Mouse (Mus musculus): ENCODE results near the gene Cacfd1. TPM values are rescaled to one million over a fixed set of nuclear protein-coding genes. Genes with fewer than 3 reads are reported as not detected.

Cacfd1 gene
- polyA plus RNA-seq, 1 experiment from 2014 or later = 115 TPM

- Histone ChIP-seq H3K4me1 (no peaks in the 10 kb centered on the region), H3K4me3 (no peak overlapping the region), H3K4me2 (no peak overlapping the region), H3K36me3 (ENCODE audit: poor library complexity, severe bottlenecking) (no peaks in the 10 kb centered on the region), H3K27me3 (no peaks in the 10 kb centered on the region), H3K9ac (no peak overlapping the region), H3K27ac (no peak overlapping the region), H3K9me3 (replicated peaks) (no peaks in the 10 kb centered on the region)
- WGBS = 94% methylated on average over 7 of the region's 7 CpGs
- no peak for ATAC-seq
Measured at GRCm38 (mm10) chr2:26997993-26998392, 11.7 kb upstream of the Cacfd1 start.

GRCm38 (mm10) chr2:27006255-27006654 lies 3.5 kb upstream of the Cacfd1 start:
- H3K9ac ChIP-seq = no peak overlapping the region
- H3K36me3 ChIP-seq (ENCODE audit: poor library complexity, severe bottlenecking) = no peaks in the 10 kb centered on the region
- H3K4me1 ChIP-seq = peaks cover 15% of the 10 kb centered on the region
- H3K27ac ChIP-seq = no peak overlapping the region
- 65% methylated on average over 4 of the region's 4 CpGs for WGBS
- ATAC-seq = no peak
- H3K4me3 ChIP-seq = no peak overlapping the region
- H3K9me3 ChIP-seq (replicated peaks) = no peaks in the 10 kb centered on the region
- no peaks in the 10 kb centered on the region for H3K27me3 ChIP-seq
- no peak overlapping the region for H3K4me2 ChIP-seq

GRCm38 (mm10) chr2:27007701-27008100 lies 2.0 kb upstream of the Cacfd1 start:
- no peaks in the 10 kb centered on the region for H3K9me3 ChIP-seq (replicated peaks)
- no peaks in the 10 kb centered on the region for H3K27me3 ChIP-seq
- WGBS = 79% methylated on average over 7 of the region's 7 CpGs
- H3K4me2 ChIP-seq = no peak overlapping the region
- H3K36me3 ChIP-seq (ENCODE audit: poor library complexity, severe bottlenecking) = no peaks in the 10 kb centered on the region
- H3K9ac ChIP-seq = no peak overlapping the region
- H3K4me3 ChIP-seq = no peak overlapping the region
- H3K4me1 ChIP-seq = peaks cover 23% of the 10 kb centered on the region
- no peak overlapping the region for H3K27ac ChIP-seq
- no peak for ATAC-seq

- Histone ChIP-seq H3K27ac (no peak overlapping the region), H3K4me1 (no peaks in the 10 kb centered on the region), H3K27me3 (no peaks in the 10 kb centered on the region), H3K9ac (no peak overlapping the region), H3K4me2 (no peak overlapping the region), H3K4me3 (no peak overlapping the region), H3K36me3 (ENCODE audit: poor library complexity, severe bottlenecking) (peaks cover 80% of the 10 kb centered on the region), H3K9me3 (replicated peaks) (no peaks in the 10 kb centered on the region)
- 59% methylated on average over 5 of the region's 5 CpGs for WGBS
- peak; percentile 52; the same call in 1 of the 2 replicates for ATAC-seq
Measured at GRCm38 (mm10) chr2:27017802-27018201, 8.1 kb downstream of the Cacfd1 start.

- no peak for ATAC-seq
- H3K9me3 ChIP-seq (replicated peaks) = no peaks in the 10 kb centered on the region
- H3K4me3 ChIP-seq = no peak overlapping the region
- no peaks in the 10 kb centered on the region for H3K27me3 ChIP-seq
- H3K4me1 ChIP-seq = no peaks in the 10 kb centered on the region
- H3K36me3 ChIP-seq (ENCODE audit: poor library complexity, severe bottlenecking) = peaks cover 66% of the 10 kb centered on the region
- no peak overlapping the region for H3K27ac ChIP-seq
- no peak overlapping the region for H3K9ac ChIP-seq
- WGBS = 96% methylated on average over 2 of the region's 2 CpGs
- no peak overlapping the region for H3K4me2 ChIP-seq
Measured at GRCm38 (mm10) chr2:27019530-27019929, 9.8 kb downstream of the Cacfd1 start.

- no peak overlapping the region for H3K9ac ChIP-seq
- no peak overlapping the region for H3K27ac ChIP-seq
- H3K27me3 ChIP-seq = no peaks in the 10 kb centered on the region
- no peak overlapping the region for H3K4me3 ChIP-seq
- H3K9me3 ChIP-seq (replicated peaks) = no peaks in the 10 kb centered on the region
- 74% methylated on average over 1 of the region's 1 CpGs for WGBS
- no peak overlapping the region for H3K4me2 ChIP-seq
- ATAC-seq = no peak
- H3K4me1 ChIP-seq = no peaks in the 10 kb centered on the region
- peaks cover 51% of the 10 kb centered on the region for H3K36me3 ChIP-seq (ENCODE audit: poor library complexity, severe bottlenecking)
Measured at GRCm38 (mm10) chr2:27021103-27021502, 11.4 kb downstream of the Cacfd1 start.

GRCm38 (mm10) chr2:27022612-27023011 lies 12.9 kb downstream of the Cacfd1 start:
- Histone ChIP-seq H3K4me2 (no peak overlapping the region), H3K4me1 (peaks cover 10% of the 10 kb centered on the region), H3K27ac (no peak overlapping the region), H3K4me3 (no peak overlapping the region), H3K36me3 (ENCODE audit: poor library complexity, severe bottlenecking) (peaks cover 35% of the 10 kb centered on the region), H3K9me3 (replicated peaks) (no peaks in the 10 kb centered on the region), H3K9ac (no peak overlapping the region), H3K27me3 (peaks cover 5% of the 10 kb centered on the region; the same call in 1 of the 2 replicates)
- WGBS = 82% methylated on average over 6 of the region's 6 CpGs
- ATAC-seq = no peak

- no peak for ATAC-seq
- no peak overlapping the region for H3K4me3 ChIP-seq
- H3K4me2 ChIP-seq = no peak overlapping the region
- no peaks in the 10 kb centered on the region for H3K9me3 ChIP-seq (replicated peaks)
- peaks cover 20% of the 10 kb centered on the region for H3K36me3 ChIP-seq (ENCODE audit: poor library complexity, severe bottlenecking)
- H3K4me1 ChIP-seq = peaks cover 16% of the 10 kb centered on the region
- H3K9ac ChIP-seq = no peak overlapping the region
- H3K27me3 ChIP-seq = peaks cover 10% of the 10 kb centered on the region
- no peak overlapping the region for H3K27ac ChIP-seq
- WGBS = 88% methylated on average over 14 of the region's 14 CpGs
Measured at GRCm38 (mm10) chr2:27024136-27024535, 14.4 kb downstream of the Cacfd1 start.

GRCm38 (mm10) chr2:27025545-27025944 lies 15.8 kb downstream of the Cacfd1 start:
- no peak for ATAC-seq

GRCm38 (mm10) chr2:27026332-27026731 lies 16.6 kb downstream of the Cacfd1 start:
- H3K27me3 ChIP-seq = peaks cover 22% of the 10 kb centered on the region
- H3K4me1 ChIP-seq = peaks cover 16% of the 10 kb centered on the region
- no peaks in the 10 kb centered on the region for H3K9me3 ChIP-seq (replicated peaks)
- H3K4me2 ChIP-seq = no peak overlapping the region
- no peak for ATAC-seq
- 98% methylated on average over 3 of the region's 3 CpGs for WGBS
- H3K4me3 ChIP-seq = no peak overlapping the region
- no peak overlapping the region for H3K27ac ChIP-seq
- no peak overlapping the region for H3K9ac ChIP-seq
- H3K36me3 ChIP-seq (ENCODE audit: poor library complexity, severe bottlenecking) = 0 out of 2 replicates have a peak, but pooled peaks cover 8% of the 10 kb centered on the region

More at GRCm38 (mm10) chr2:27025545-27025944, 15.8 kb downstream of the Cacfd1 start:
- H3K9me3 ChIP-seq (replicated peaks) = no peaks in the 10 kb centered on the region
- peaks cover 16% of the 10 kb centered on the region for H3K4me1 ChIP-seq
- 0 out of 2 replicates have a peak, but pooled peaks cover 9% of the 10 kb centered on the region for H3K36me3 ChIP-seq (ENCODE audit: poor library complexity, severe bottlenecking)
- peaks cover 20% of the 10 kb centered on the region for H3K27me3 ChIP-seq
- no peak overlapping the region for H3K27ac ChIP-seq
- H3K4me2 ChIP-seq = no peak overlapping the region
- WGBS = 89% methylated on average over 3 of the region's 3 CpGs
- no peak overlapping the region for H3K9ac ChIP-seq
- H3K4me3 ChIP-seq = no peak overlapping the region

GRCm38 (mm10) chr2:27026857-27027617 lies 17.3 kb downstream of the Cacfd1 start:
- WGBS = 69% methylated on average over 10 of the region's 10 CpGs
- no peak for ATAC-seq
- Histone ChIP-seq H3K9ac (peak overlapping the region; percentile 55), H3K36me3 (ENCODE audit: poor library complexity, severe bottlenecking) (0 out of 2 replicates have a peak, but pooled peaks cover under 1% of the 10 kb centered on the region), H3K4me3 (peak overlapping the region; percentile 37), H3K4me2 (peak overlapping the region; percentile 67), H3K9me3 (replicated peaks) (no peaks in the 10 kb centered on the region), H3K4me1 (peaks cover 16% of the 10 kb centered on the region), H3K27me3 (peaks cover 22% of the 10 kb centered on the region), H3K27ac (no peak overlapping the region)

- H3K4me2 ChIP-seq = peak within 1 kb of the TSS; percentile 67
- H3K9me3 ChIP-seq (replicated peaks) = no peaks in the 10 kb centered on the region
- no peaks in the 10 kb centered on the region for H3K36me3 ChIP-seq (ENCODE audit: poor library complexity, severe bottlenecking)
- no peak within 1 kb of the TSS for H3K27ac ChIP-seq
- ATAC-seq = peak; percentile 99
- WGBS = 2% methylated on average over 38 of the region's 38 CpGs
- peak within 1 kb of the TSS; percentile 37 for H3K4me3 ChIP-seq
- H3K4me1 ChIP-seq = peaks cover 16% of the 10 kb centered on the region
- peaks cover 22% of the 10 kb centered on the region for H3K27me3 ChIP-seq
- H3K9ac ChIP-seq = peak within 1 kb of the TSS; percentile 55
Measured at GRCm38 (mm10) chr2:27027618-27028436, 18.1 kb downstream of the Cacfd1 start, which contains the start of gene Slc2a6. Gene Slc2a6, minus strand, starts transcription at chr2:27027998.
